Mouse (Mus musculus) kidney, postnatal 14 days (tissue): ENCODE results near the gene Stk24.
A peak's percentile ranks its signal among the peaks of the same experiment; 100 is the strongest.
"Not testable (repeated sequence)": the region's sequence is repeated elsewhere in the genome, so short reads cannot be mapped to it uniquely, and the experiment has no call there.

Experiments used
- DNase-seq: peaks from one replicate; pipeline ENCODE4 v3.0.0; 2022; ENCODE audit warnings: mixed read lengths

The Stk24 gene

GRCm38 (mm10) chr14:121379827-121380145 lies at the start of gene Stk24:
Gene Stk24, minus strand, starts transcription at chr14:121380011.
- no peak for DNase-seq

DNA sequence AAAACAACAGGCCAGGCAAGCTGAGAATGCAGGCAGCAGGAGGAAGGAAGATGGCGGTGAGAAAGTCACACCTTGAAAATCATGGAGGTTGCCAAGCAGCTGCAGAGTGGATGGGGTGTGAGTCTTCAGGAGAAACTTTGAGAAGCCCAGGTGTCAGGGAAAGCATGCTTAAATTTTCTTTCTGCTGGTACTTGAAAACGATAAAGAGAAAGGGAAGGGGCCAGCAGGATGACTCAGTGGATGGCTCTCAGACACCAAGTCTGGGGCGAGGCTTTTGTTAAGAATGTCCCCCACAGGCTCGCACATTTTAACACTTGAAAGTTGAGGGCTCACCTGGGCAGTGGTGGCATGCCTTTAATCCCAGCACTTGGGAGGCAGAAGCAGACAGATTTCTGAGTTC lies 48.3 kb upstream of the Stk24 start:
- DNase-seq, result no peak

DNA sequence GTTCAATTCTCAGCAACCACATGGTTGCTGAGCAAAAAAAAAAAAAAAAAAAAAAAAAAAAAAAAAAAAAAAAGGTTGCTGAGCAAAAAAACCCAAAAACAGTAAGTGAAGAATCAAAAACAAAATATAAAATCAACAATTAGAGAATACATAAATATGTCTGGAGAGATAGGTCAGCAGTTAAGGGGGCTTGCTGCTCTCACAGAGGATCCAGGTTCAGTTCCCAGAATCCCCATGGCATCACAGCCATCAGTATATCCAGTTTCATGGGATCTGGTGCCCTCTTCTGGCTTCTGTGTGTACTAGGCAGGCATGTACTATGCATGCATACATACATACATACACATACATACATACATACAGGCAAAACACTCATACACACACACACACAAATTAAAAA lies 46.9 kb upstream of the Stk24 start:
- DNase-seq, result no peak

DNA sequence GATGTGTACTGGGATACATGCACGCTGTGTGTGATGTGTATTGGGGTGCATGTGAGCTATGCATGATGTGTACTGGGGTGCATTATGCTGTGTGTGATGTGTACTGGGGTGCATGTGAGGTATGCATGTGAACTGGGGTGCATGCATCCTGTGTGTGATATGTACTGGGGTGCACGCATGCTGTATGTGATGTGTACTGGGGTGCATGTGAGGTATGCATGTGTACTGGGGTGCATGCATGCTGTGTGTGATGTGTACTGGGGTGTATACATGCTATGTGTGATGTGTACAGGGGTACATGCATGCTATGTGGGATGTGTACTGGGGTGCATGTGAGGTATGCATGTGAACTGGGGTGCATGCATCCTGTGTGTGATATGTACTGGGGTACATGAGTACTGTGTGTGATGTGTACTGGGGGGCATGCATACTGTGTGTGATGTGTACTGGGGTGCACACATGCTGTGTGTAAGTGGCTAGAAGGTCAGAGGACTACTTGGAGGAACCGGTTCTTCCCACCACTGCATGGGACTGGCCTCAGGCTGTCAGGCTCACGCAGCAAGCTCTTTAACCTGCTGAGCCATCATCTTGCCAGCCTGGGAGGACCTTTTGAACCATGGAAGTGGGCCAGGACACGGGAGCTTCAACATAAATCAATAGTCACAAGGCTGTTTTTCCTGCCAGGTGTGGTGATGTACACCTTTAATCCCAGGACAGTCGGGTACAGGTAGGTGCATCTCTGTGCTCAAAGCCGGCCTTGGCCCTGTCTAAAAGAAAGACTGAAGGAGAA lies 45.4 kb upstream of the Stk24 start:
- peak; percentile 73 for DNase-seq

DNA sequence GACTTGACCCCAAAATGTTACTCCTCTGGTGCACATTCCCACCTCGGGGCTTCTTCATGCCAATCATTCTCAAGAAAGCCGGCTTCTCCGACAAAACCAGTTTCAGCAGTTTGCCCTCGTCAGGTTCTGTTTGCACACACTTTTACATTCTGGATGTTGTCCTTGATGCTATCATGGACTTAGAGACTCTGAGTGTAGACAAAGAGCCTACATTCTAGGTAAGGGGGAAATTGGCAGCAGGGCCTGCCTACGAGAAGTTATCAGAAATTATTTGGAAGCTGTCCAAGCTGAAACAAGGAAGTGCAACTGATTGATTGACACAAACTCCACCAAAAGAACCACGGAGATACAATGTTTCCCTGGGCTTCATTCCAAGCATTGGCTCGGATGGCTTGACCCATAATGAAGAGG lies 43.5 kb upstream of the Stk24 start:
- no peak for DNase-seq

- DNase-seq, result no peak
Measured at GRCm38 (mm10) chr14:121422664-121423340, 43.0 kb upstream of the Stk24 start.

- DNase-seq, result no peak
Measured at GRCm38 (mm10) chr14:121422000-121422399, 42.2 kb upstream of the Stk24 start.

DNA sequence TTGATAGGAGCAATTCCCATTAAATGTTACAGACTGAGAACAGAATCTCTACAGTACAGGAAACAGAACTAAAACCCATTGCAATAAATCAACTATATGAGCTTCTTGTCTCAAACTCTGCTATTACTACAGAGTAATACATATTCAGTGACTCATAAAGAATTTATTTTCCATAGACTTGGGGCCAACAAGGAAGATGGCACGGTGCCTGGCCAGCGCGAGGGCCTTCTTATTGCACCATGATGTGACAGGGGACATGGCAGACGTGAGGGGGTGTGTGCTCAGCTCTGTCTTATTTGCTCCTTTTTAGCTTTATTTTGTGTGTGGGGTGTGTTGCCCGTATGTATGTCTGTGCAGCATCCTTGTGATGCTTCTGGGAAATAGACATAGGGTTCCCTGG lies 37.8 kb upstream of the Stk24 start:
- DNase-seq, result peak; percentile 32

GRCm38 (mm10) chr14:121416626-121417319 lies 37.0 kb upstream of the Stk24 start:
- DNase-seq, result no peak

DNA sequence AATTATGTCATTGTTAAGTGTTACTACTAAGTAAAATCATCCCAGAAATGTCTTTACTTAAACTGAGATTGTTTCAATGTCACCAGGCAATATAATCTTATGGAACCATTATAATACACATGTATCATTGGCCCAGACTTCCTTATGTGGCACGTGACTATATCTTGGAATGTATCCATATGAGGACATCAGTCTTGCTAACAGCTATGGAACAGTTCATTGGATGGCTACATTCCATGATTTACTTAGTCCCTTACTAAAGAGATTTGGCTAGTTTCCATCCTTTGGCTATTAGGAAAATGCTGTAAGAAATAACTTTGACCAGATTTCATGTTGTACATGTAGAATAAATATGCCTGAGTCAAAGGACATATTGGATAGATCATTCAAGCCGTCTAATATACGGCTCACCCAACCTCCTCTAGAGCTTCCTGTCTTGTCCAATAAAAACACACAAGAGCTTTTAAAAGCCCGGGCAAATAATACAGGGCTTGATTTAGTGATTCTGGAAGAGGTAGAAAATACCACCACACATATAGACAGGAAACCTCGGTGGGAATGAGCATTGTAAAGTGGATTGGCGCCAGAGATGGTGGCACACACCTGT lies 34.9 kb upstream of the Stk24 start:
- DNase-seq, result no peak

DNA sequence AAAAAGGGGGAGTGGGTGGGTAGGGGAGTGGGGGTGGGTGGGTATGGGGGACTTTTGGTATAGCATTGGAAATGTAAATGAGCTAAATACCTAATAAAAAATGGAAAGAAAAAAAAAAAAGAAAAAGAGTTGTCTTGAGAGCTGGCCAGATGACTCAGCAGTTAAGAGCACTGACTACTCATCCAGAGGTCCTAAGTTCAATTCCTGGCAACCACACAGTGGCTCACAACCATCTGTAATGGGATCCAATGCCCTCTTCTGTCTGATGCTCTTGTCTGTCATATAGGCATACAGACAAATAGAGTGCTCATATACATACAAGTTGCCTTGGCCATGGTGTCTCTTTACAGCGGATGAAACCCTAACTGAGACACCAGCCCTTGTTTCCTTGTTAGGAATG lies 33.9 kb upstream of the Stk24 start:
- not testable (repeated sequence) for DNase-seq

GRCm38 (mm10) chr14:121408944-121409343 lies 29.1 kb upstream of the Stk24 start:
- no peak for DNase-seq

GRCm38 (mm10) chr14:121406943-121407342 lies 27.1 kb upstream of the Stk24 start:
- DNase-seq, result no peak

GRCm38 (mm10) chr14:121405546-121405945 lies 25.7 kb upstream of the Stk24 start:
- no peak for DNase-seq

- DNase-seq, result peak; percentile 27
Measured at GRCm38 (mm10) chr14:121405120-121405519, 25.3 kb upstream of the Stk24 start.

GRCm38 (mm10) chr14:121399676-121400075 lies 19.9 kb upstream of the Stk24 start:
- DNase-seq, result no peak

- no peak for DNase-seq
Measured at GRCm38 (mm10) chr14:121397471-121397870, 17.7 kb upstream of the Stk24 start.

DNA sequence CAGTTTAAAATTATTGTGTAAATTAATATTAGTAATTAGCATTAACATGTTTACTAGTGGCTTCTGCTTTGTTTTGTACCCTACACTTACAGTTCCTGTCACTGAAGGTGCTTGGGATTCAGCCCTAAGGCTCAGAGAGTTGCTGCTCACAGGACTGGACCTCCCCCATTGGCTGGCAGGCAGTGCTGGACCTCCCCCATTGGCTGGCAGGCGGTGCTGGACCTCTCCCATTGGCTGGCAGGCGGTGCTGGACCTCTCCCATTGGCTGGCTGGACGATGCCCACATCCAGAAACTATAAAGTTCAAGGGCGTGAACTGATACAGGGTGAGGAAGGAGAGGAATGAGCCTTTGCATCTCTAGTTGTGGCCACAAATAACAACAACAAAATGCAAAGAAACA lies 15.3 kb upstream of the Stk24 start:
- DNase-seq, result no peak

DNA sequence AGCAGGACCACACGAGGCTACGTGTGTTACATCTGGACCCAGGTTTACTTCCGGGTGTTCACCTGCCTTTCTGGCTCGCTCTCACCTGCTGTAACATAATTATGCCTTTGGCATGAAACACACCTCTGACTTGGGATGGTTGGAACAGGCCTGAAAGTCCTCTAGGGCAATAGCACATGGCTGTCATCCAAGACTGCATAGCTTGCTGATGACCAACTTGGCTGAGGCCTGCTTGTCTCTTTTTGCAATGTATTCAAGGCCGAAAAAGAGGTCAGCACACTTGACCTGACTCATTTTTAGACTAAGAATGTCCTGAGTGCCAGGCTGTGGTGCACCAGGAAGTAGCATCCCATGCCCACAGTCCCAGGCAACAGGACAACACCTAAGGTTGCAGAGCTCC lies 12.1 kb upstream of the Stk24 start:
- DNase-seq, result peak; percentile 83

GRCm38 (mm10) chr14:121387760-121388159 lies 7.9 kb upstream of the Stk24 start:
- DNase-seq, result no peak

DNA sequence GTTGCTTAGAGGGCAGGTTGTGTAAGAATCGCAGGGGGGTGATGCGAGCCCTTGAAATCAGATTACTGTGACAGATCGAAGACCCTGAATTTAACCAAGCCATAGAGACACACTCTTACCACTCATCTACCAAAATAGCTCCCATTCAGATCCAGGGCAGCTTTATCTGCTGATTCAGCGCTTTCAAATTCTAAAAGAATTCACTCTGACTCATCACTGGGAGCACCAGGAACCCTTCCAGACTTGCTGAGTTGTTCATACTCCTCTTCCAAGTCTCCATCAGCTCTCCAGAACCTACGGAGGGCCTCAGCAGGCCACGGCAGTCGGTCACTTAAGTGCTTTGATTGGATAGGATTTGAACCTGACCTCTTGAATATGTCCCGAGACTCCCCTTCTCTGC lies 5.6 kb upstream of the Stk24 start:
- no peak for DNase-seq

DNA sequence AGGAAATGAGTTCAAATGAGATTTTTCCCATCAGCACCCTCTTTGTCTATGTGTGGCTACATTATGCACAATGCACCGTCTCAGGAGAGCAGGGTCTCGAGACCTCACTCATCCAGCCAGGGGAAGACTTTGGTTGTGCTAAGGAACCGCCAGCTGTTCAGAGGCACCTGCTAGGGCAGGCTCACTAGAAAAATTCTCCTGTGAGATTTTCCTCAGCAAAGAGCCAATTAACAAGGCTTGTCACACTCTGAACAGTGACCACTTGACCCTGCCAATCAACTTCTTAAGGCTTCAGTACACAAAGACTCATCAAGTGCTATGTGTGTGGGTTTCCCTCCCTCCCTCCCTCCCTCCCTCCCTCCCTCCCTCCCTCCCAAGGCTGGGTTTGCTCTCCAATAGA lies 4.0 kb upstream of the Stk24 start:
- DNase-seq, result no peak

- DNase-seq, result peak; percentile 93
Measured at GRCm38 (mm10) chr14:121379116-121379826, 540 bp downstream of the Stk24 start.
